Comparison of ENCODE assay signal across 8 mouse cellular contexts in the genomic region with DNA sequence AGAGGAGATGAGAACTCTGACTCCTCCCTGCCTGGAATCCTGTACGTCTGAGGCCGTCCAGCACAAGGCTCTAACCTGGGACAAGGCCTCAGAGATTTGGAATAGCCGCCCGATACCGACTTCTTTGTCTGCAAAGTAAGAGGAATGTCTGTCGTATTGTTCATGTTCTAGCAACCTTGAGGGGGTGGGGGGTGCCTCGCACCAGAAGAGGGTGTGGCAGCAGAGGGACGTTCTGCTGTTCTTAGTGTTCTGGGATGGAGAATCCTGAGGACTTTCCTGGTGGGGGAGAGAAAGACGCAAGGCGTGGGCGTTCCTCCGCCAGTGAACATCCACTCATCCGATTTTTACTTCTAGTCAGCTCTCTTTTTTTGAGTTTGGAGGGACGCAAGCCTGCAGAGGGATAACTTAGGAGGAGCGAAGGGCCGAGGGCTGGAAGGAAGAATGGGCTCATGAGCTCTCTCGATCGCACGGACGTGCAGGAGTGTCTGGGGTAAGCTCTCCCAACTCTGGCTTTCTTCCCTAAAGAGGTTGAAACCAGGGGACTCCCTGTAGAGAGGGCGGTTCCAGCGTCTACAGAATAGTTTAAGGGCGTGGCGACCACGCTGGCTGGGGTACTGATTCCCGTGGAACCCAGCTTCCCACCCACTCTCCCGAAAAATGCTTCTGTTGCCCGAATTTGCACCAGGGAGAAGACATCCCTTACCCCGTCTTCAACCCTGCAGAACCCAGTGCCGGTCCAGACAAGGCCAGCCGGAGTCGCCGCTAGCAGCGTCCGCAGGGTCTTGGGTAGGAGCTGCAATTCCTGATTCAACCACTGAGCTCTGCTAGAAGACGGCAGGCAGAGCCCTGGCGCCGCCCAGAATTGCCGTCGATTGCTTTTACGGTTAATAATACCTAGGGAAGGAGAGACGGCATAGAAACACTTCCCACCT. TPM values are rescaled to one million over a fixed set of nuclear protein-coding genes. Genes with fewer than 3 reads are reported as not detected.
DNase-seq lines count a peak whose midpoint lies in the region; ATAC-seq and TF ChIP-seq lines count a peak whose summit lies in the region.

A gene (minus strand): TSS at position 791 of the 932 bp plus-strand sequence.
A gene (minus strand): TSS at position 804 of the 932 bp plus-strand sequence.

- H3K4me2 ChIP-seq in heart, embryonic 14.5 days (ENCODE audit: low read length), result peak within 1 kb of the TSS; percentile 60
- H3K4me2 ChIP-seq in kidney, embryonic 16.5 days (replicated peaks; ENCODE audit: low read depth, low read length), result peak within 1 kb of the TSS; percentile 50
- peak within 1 kb of the TSS; percentile 61 for H3K4me2 ChIP-seq in liver, embryonic 14.5 days (ENCODE audit: low read depth)

- no peaks in the 10 kb centered on the region for H3K36me3 ChIP-seq in heart, embryonic 14.5 days (ENCODE audit: control insufficient read depth, insufficient read depth, low read length)
- H3K36me3 ChIP-seq in kidney, embryonic 16.5 days (ENCODE audit: insufficient read depth, low read length), result no peaks in the 10 kb centered on the region
- H3K36me3 ChIP-seq in liver, embryonic 14.5 days (replicated peaks; ENCODE audit: control insufficient read depth, insufficient read depth, low read depth), result no peaks in the 10 kb centered on the region

- peaks cover 56% of the 10 kb centered on the region for H3K27me3 ChIP-seq in heart, embryonic 14.5 days (ENCODE audit: control insufficient read depth, insufficient read depth, low read length)
- H3K27me3 ChIP-seq in kidney, embryonic 16.5 days (ENCODE audit: insufficient read depth, low read length), result peaks cover 50% of the 10 kb centered on the region
- H3K27me3 ChIP-seq in liver, embryonic 14.5 days (ENCODE audit: control insufficient read depth, insufficient read depth, low read length), result peaks cover 59% of the 10 kb centered on the region

- DNase-seq in CD4-positive helper T cell, adult 2 months (ENCODE audit: low read depth, low spot score), result peak; percentile 77
- DNase-seq in adrenal gland, adult 18-20 months (ENCODE audit: low spot score in 2 of 2), result peak; percentile 65 to 67
- DNase-seq in liver, embryonic 14.5 days (ENCODE audit: low read depth in 3 of 3, low spot score in 3 of 3), result peak in 1 of 3 experiments; percentile 49
- DNase-seq in natural killer cell, adult 2 months (ENCODE audit: low spot score in 2 of 2), result peak; percentile 47 to 61
- peak; percentile 65 for DNase-seq in thymus, postnatal 0 days (ENCODE audit: low spot score)

- TF ChIP-seq POLR2A in embryonic fibroblast, embryonic 13.5 days (IDR thresholded peaks at IDR 0.05; ENCODE audit: low read depth, low read length), result no peak

- H3K4me3 ChIP-seq in embryonic fibroblast, embryonic 13.5 days (ENCODE audit: insufficient read depth, low read length), result peak within 1 kb of the TSS; percentile 40
- peak within 1 kb of the TSS; percentile 34 to 50 for H3K4me3 ChIP-seq in heart, embryonic 14.5 days (ENCODE audit: control insufficient read depth in 1 of 2, insufficient read depth in 1 of 2, low read depth in 1 of 2, low read length in 2 of 2)
- H3K4me3 ChIP-seq in kidney, embryonic 16.5 days (ENCODE audit: low read length), result peak within 1 kb of the TSS; percentile 39
- peak within 1 kb of the TSS; percentile 49 to 60 for H3K4me3 ChIP-seq in liver, embryonic 14.5 days (ENCODE audit: insufficient read depth in 1 of 2, low read depth in 2 of 2, low read length in 2 of 2)

- ATAC-seq in heart, embryonic 14.5 days (ENCODE audit: insufficient number of reproducible peaks, insufficient read depth, low FRiP score, low read depth), result peak; percentile 64; the same call in 1 of the 2 replicates
- peak; percentile 74 for ATAC-seq in kidney, embryonic 16.5 days (ENCODE audit: low FRiP score, low TSS enrichment)
- ATAC-seq in liver, embryonic 14.5 days (ENCODE audit: insufficient read depth), result peak; percentile 79

- TF ChIP-seq EP300 in liver, embryonic 14.5 days (IDR thresholded peaks at IDR 0.05; ENCODE audit: low read depth), result no peak

- peaks cover 4% of the 10 kb centered on the region; the same call in 1 of the 2 replicates for H3K4me1 ChIP-seq in embryonic fibroblast, embryonic 13.5 days (ENCODE audit: control insufficient read depth, insufficient read depth, low read length)
- H3K4me1 ChIP-seq in heart, embryonic 14.5 days (ENCODE audit: control insufficient read depth in 2 of 2, insufficient read depth in 2 of 2, low read length in 2 of 2), result peaks cover 5 to 14% of the 10 kb centered on the region in 2 experiments; a peak in 3 of 4 replicates
- H3K4me1 ChIP-seq in kidney, embryonic 16.5 days (ENCODE audit: insufficient read depth, low read length), result peaks cover 25% of the 10 kb centered on the region
- no peaks in the 10 kb centered on the region for H3K4me1 ChIP-seq in liver, embryonic 14.5 days (replicated peaks; ENCODE audit: control insufficient read depth in 2 of 2, insufficient read depth in 2 of 2, low read length in 1 of 2)

- H3K27ac ChIP-seq in embryonic fibroblast, embryonic 13.5 days (ENCODE audit: insufficient read depth, low read length), result no peak within 1 kb of the TSS
- no peak within 1 kb of the TSS for H3K27ac ChIP-seq in heart, embryonic 14.5 days (replicated peaks in 1 of 2; ENCODE audit: control insufficient read depth in 1 of 2, insufficient read depth in 1 of 2, low read depth in 2 of 2, low read length in 2 of 2)
- no peak within 1 kb of the TSS for H3K27ac ChIP-seq in kidney, embryonic 16.5 days (ENCODE audit: low read length)
- no peak within 1 kb of the TSS for H3K27ac ChIP-seq in liver, embryonic 14.5 days

- 2% methylated on average over 42 of the region's 42 CpGs for WGBS in heart, embryonic 14.5 days
- 2% methylated on average over 42 of the region's 42 CpGs for WGBS in kidney, embryonic 16.5 days
- 4% methylated on average over 42 of the region's 42 CpGs for WGBS in liver, embryonic 14.5 days (ENCODE audit: insufficient replicate concordance)

- TF ChIP-seq CTCF in embryonic fibroblast, embryonic 13.5 days (IDR thresholded peaks at IDR 0.05; ENCODE audit: borderline replicate concordance, insufficient read depth, low read length), result peak; percentile 14; the same call in 1 of the 2 replicates
- TF ChIP-seq CTCF in liver, embryonic 14.5 days (IDR thresholded peaks at IDR 0.05; ENCODE audit: low read depth), result peak; percentile 76

- H3K9ac ChIP-seq in heart, embryonic 14.5 days (ENCODE audit: low read length), result 0 out of 2 replicates have a peak within 1 kb of the TSS, but pooled peaks have one; percentile 17
- H3K9ac ChIP-seq in kidney, embryonic 16.5 days (replicated peaks; ENCODE audit: low read length), result peak within 1 kb of the TSS; percentile 29; the same call in 1 of the 2 replicates
- H3K9ac ChIP-seq in liver, embryonic 14.5 days (replicated peaks), result peak within 1 kb of the TSS; percentile 15; the same call in 1 of the 2 replicates

- no peaks in the 10 kb centered on the region for H3K9me3 ChIP-seq in heart, embryonic 14.5 days (ENCODE audit: control insufficient read depth, low read length)
- H3K9me3 ChIP-seq in kidney, embryonic 16.5 days (ENCODE audit: low read length), result no peaks in the 10 kb centered on the region
- no peaks in the 10 kb centered on the region for H3K9me3 ChIP-seq in liver, embryonic 14.5 days (ENCODE audit: control insufficient read depth, low read length)

RNA-seq across cellular contexts. Expression of the first gene that starts in this region (rescaled TPM):
- total RNA-seq in adrenal gland, adult 18-20 months (2021), result 10 to 100 TPM; 22.4 to 33.0 TPM
- polyA plus RNA-seq in embryonic fibroblast, embryonic 13.5 days (2011; ENCODE audit: insufficient read length, low read depth, missing spikeins), result 17.8 and 36.3 TPM in 2 replicates
- polyA plus RNA-seq in heart, embryonic 14.5 days (2014; fragmentation: Nextera tagmentation; extraction: Ambion mirVana), result 10.5 and 15.6 TPM in 2 replicates
- polyA plus RNA-seq in kidney, embryonic 16.5 days (2015; fragmentation: Nextera tagmentation; extraction: Ambion mirVana), result 94.8 and 96.1 TPM in 2 replicates
- polyA plus RNA-seq in liver, embryonic 14.5 days (2012; rRNA removed), result 3.3 and 3.6 TPM in 2 replicates
- 1.1 and 1.7 TPM in 2 replicates for polyA plus RNA-seq in liver, embryonic 14.5 days (2014; fragmentation: Nextera tagmentation; extraction: Ambion mirVana)
- polyA plus RNA-seq in thymus, postnatal 0 days (2015; fragmentation: Nextera tagmentation; extraction: Ambion mirVana), result 11.5 and 14.7 TPM in 2 replicates

RNA-seq across cellular contexts. Expression of the second gene that starts in this region (rescaled TPM):
- 1 to 10 TPM; 1.2 to 2.6 TPM for total RNA-seq in adrenal gland, adult 18-20 months (2021)
- polyA plus RNA-seq in embryonic fibroblast, embryonic 13.5 days (2011; ENCODE audit: insufficient read length, low read depth, missing spikeins), result 0.30 TPM in 1 of 2 replicates, not detected in the other
- polyA plus RNA-seq in heart, embryonic 14.5 days (2014; fragmentation: Nextera tagmentation; extraction: Ambion mirVana), result not detected in 2 replicates
- 0.17 and 0.23 TPM in 2 replicates for polyA plus RNA-seq in kidney, embryonic 16.5 days (2015; fragmentation: Nextera tagmentation; extraction: Ambion mirVana)
- polyA plus RNA-seq in liver, embryonic 14.5 days (2012; rRNA removed), result 0.03 and 0.35 TPM in 2 replicates
- not detected in 2 replicates for polyA plus RNA-seq in liver, embryonic 14.5 days (2014; fragmentation: Nextera tagmentation; extraction: Ambion mirVana)
- 0.06 TPM in 1 of 2 replicates, not detected in the other for polyA plus RNA-seq in thymus, postnatal 0 days (2015; fragmentation: Nextera tagmentation; extraction: Ambion mirVana)
